Mouse (Mus musculus) ovary, postnatal 10 days (tissue): ENCODE results near the gene Stn1.

ENCODE experiments used
- DNase-seq: peaks from one replicate; pipeline ENCODE4 v3.0.0; 2022; ENCODE audit warnings: low spot score

Stn1 gene

GRCm38 (mm10) chr19:47542441-47542840, 5.1 kb upstream of the Stn1 start:
- no peak for DNase-seq

- no peak for DNase-seq
Measured at GRCm38 (mm10) chr19:47538801-47539200, 1.5 kb upstream of the Stn1 start.

GRCm38 (mm10) chr19:47537879-47538278, 572 bp upstream of the Stn1 start:
- DNase-seq, result no peak

- DNase-seq, result peak; percentile 94
Measured at GRCm38 (mm10) chr19:47536521-47537299, 597 bp downstream of the Stn1 start.

- no peak for DNase-seq
Measured at GRCm38 (mm10) chr19:47534131-47534530, 3.2 kb downstream of the Stn1 start.

- no peak for DNase-seq
Measured at GRCm38 (mm10) chr19:47532449-47532848, 4.9 kb downstream of the Stn1 start.

GRCm38 (mm10) chr19:47531309-47531708, 6.0 kb downstream of the Stn1 start:
- no peak for DNase-seq

- DNase-seq, result no peak
Measured at GRCm38 (mm10) chr19:47526239-47526986, 10.9 kb downstream of the Stn1 start.

- DNase-seq, result no peak
Measured at GRCm38 (mm10) chr19:47524905-47525304, 12.4 kb downstream of the Stn1 start.

GRCm38 (mm10) chr19:47521403-47521802, 15.9 kb downstream of the Stn1 start:
- no peak for DNase-seq

- DNase-seq, result no peak
Measured at GRCm38 (mm10) chr19:47519163-47519893, 18.0 kb downstream of the Stn1 start.

- no peak for DNase-seq
Measured at GRCm38 (mm10) chr19:47518475-47519162, 18.7 kb downstream of the Stn1 start.

- DNase-seq, result no peak
Measured at GRCm38 (mm10) chr19:47517570-47517969, 19.7 kb downstream of the Stn1 start.

GRCm38 (mm10) chr19:47516879-47517278, 20.4 kb downstream of the Stn1 start:
- no peak for DNase-seq

GRCm38 (mm10) chr19:47515091-47515490, 22.2 kb downstream of the Stn1 start:
- DNase-seq, result no peak

GRCm38 (mm10) chr19:47513618-47513897, 23.7 kb downstream of the Stn1 start:
- DNase-seq, result no peak

GRCm38 (mm10) chr19:47512794-47513617, 24.3 kb downstream of the Stn1 start:
- no peak for DNase-seq

- no peak for DNase-seq
Measured at GRCm38 (mm10) chr19:47511958-47512357, 25.3 kb downstream of the Stn1 start.

- DNase-seq, result no peak
Measured at GRCm38 (mm10) chr19:47511294-47511675, 26.0 kb downstream of the Stn1 start.

- no peak for DNase-seq
Measured at GRCm38 (mm10) chr19:47510473-47511293, 26.6 kb downstream of the Stn1 start.

GRCm38 (mm10) chr19:47510135-47510472, 27.2 kb downstream of the Stn1 start:
- no peak for DNase-seq
